Mouse (Mus musculus): Measurements from ENCODE around the gene Pou6f1. TPM values are rescaled to one million over a fixed set of nuclear protein-coding genes. Genes with fewer than 3 reads are reported as not detected.
"Not testable (repeated sequence)": the region's sequence is repeated elsewhere in the genome, so short reads cannot be mapped to it uniquely, and the experiment has no call there.

Gene Pou6f1
- polyA plus RNA-seq, 1 experiment from 2014 or later, result 4.0 TPM

DNA sequence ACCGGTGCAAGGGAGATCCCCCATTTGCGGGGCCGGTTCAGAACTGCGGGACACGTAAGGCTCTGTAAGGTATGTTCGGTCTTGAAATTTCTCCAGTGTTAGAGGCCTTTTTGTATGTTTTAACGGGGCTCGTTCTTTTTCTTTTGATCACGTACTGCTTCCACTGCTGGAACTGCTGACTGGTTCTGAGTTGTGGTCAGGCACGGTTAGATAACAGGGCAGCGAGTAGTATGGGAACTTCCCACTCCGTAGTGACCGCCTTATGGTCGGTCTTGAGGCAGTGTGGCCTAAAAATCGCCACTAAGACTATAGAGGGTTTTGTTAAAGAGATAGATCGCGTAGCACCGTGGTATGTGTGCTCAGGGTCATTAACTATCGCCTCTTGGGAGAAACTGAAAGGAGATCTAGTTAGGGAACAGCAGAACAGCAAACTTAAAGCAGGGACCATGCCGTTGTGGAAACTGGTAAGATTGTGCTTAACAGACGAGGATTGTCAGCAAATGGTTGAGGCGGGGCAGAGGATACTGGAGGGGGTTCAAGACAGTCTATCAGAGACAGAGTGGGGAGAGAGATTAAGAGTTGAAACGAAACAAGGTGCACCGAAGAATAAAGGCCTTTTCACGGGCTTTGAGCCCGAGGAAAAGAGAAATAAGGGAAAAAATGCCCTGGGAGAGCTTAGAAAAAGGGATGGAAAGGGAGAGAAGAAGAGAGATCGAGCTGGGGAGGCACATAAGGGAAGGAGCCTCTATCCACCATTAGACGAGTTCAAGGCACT lies 56.7 kb downstream of the Pou6f1 start:
- not testable (repeated sequence) for H3K9ac ChIP-seq (ENCODE audit: low read length); H3K36me3 ChIP-seq (ENCODE audit: control insufficient read depth, insufficient read depth, low read length); H3K27ac ChIP-seq (ENCODE audit: low read length); H3K9me3 ChIP-seq (ENCODE audit: control insufficient read depth, low read length); ATAC-seq (ENCODE audit: low read depth); H3K4me1 ChIP-seq (replicated peaks; ENCODE audit: control insufficient read depth, insufficient read depth, low read length); H3K4me3 ChIP-seq (ENCODE audit: low read length); H3K27me3 ChIP-seq (ENCODE audit: control insufficient read depth, insufficient read depth, low read depth, low read length); H3K4me2 ChIP-seq (ENCODE audit: low read depth, low read length)
- WGBS, result 95% methylated on average over 25 of the region's 28 CpGs

DNA sequence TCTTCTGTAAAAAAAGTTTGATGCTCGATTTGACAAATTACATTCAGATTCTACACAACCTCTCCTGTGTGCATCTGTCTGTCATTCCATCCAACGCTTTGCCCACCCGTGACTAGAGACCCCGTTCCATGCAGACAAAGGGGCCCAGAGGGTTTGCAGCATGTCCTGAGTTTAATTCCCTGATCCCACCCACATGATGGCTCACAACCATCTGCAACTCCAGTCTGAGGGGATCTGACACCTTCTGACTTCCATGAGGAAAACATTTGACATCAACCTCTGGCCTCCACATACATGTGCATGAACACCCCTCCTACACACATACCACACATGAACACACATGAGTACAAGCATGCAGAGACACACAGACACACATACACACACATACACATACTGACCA lies 58.4 kb downstream of the Pou6f1 start:
- H3K4me3 ChIP-seq (ENCODE audit: low read length), result no peak overlapping the region
- no peak for ATAC-seq (ENCODE audit: low read depth)
- H3K27me3 ChIP-seq (ENCODE audit: control insufficient read depth, insufficient read depth, low read depth, low read length), result no peaks in the 10 kb centered on the region
- H3K9ac ChIP-seq (ENCODE audit: low read length), result no peak overlapping the region
- H3K4me2 ChIP-seq (ENCODE audit: low read depth, low read length), result no peak overlapping the region
- H3K27ac ChIP-seq (ENCODE audit: low read length), result no peak overlapping the region
- H3K4me1 ChIP-seq (replicated peaks; ENCODE audit: control insufficient read depth, insufficient read depth, low read length), result no peaks in the 10 kb centered on the region
- H3K36me3 ChIP-seq (ENCODE audit: control insufficient read depth, insufficient read depth, low read length), result no peaks in the 10 kb centered on the region; the same call in 1 of the 2 replicates
- H3K9me3 ChIP-seq (ENCODE audit: control insufficient read depth, low read length), result no peaks in the 10 kb centered on the region; the same call in 1 of the 2 replicates
- WGBS, result 86% methylated on average over 4 of the region's 4 CpGs

DNA sequence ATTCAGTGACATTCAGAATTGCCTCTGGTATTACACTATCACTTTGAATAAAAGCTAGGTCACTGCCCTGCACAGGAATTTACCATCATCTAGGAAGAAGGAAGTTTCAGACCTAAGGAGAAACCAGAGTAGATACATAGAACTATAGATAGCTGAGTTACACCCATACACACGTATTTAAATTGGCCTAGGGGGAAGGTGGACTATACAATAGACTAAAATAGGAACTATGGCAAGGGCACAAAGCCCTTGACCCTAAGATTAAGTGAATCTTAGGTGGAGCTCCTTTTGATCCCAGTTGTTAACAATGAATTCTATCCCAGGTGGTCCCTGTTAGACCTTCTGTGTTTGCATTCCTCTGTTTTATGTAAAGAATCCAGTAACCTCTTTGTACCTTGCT lies 58.8 kb downstream of the Pou6f1 start:
- H3K9ac ChIP-seq (ENCODE audit: low read length); H3K4me1 ChIP-seq (replicated peaks; ENCODE audit: control insufficient read depth, insufficient read depth, low read length); H3K4me2 ChIP-seq (ENCODE audit: low read depth, low read length); ATAC-seq (ENCODE audit: low read depth); H3K9me3 ChIP-seq (ENCODE audit: control insufficient read depth, low read length); H3K27ac ChIP-seq (ENCODE audit: low read length); H3K27me3 ChIP-seq (ENCODE audit: control insufficient read depth, insufficient read depth, low read depth, low read length); H3K36me3 ChIP-seq (ENCODE audit: control insufficient read depth, insufficient read depth, low read length); H3K4me3 ChIP-seq (ENCODE audit: low read length): not testable (repeated sequence)
- 70% methylated on average over 1 of the region's 1 CpGs for WGBS

DNA sequence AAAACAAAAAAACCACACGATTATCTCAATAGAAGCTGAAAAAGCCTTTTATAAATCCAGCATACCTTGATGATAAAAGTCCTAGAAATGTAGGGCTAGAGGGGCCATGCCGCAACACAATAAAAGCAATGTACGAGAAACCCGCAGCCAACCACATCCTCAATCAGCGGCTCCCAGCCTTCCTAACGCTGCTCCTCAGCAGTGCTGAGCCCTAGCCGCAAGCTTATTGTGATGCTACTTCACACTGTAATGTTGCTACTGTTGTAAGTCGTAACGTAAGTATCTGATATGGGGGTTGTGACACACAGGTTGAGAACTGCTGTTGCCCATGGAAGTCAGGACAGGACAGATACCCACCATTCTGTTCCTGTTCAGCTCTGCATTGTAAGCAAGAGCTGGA lies 60.4 kb downstream of the Pou6f1 start:
- Histone ChIP-seq H3K9me3 (ENCODE audit: control insufficient read depth, low read length) (no peaks in the 10 kb centered on the region), H3K4me3 (ENCODE audit: low read length) (no peak overlapping the region), H3K36me3 (ENCODE audit: control insufficient read depth, insufficient read depth, low read length) (no peaks in the 10 kb centered on the region; the same call in 1 of the 2 replicates), H3K4me1 (replicated peaks; ENCODE audit: control insufficient read depth, insufficient read depth, low read length) (no peaks in the 10 kb centered on the region), H3K9ac (ENCODE audit: low read length) (no peak overlapping the region), H3K4me2 (ENCODE audit: low read depth, low read length) (no peak overlapping the region), H3K27me3 (ENCODE audit: control insufficient read depth, insufficient read depth, low read depth, low read length) (no peaks in the 10 kb centered on the region), H3K27ac (ENCODE audit: low read length) (no peak overlapping the region)
- no peak for ATAC-seq (ENCODE audit: low read depth)
- 91% methylated on average over 9 of the region's 9 CpGs for WGBS

DNA sequence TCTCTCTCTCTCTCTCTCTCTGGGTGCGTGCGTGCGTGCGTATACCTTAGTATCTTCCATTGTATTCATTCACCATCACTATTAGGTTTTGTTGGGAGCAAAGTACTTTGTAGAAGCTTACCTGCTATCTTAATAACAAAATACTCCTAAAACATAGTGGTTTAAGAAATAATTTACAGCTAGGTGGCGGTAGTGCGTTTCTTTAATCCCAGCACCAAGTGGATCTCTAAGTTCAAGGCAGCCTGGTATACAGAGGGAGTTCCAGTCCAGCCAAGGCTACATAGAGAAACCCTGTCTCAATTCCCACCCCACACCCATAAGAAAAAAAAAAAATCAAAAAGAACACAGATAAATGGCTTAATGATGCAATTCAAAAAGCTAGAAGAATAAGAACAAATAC lies 61.9 kb downstream of the Pou6f1 start:
- Histone ChIP-seq H3K4me2 (ENCODE audit: low read depth, low read length) (no peak overlapping the region), H3K27me3 (ENCODE audit: control insufficient read depth, insufficient read depth, low read depth, low read length) (no peaks in the 10 kb centered on the region), H3K27ac (ENCODE audit: low read length) (no peak overlapping the region), H3K4me3 (ENCODE audit: low read length) (no peak overlapping the region), H3K9ac (ENCODE audit: low read length) (no peak overlapping the region), H3K36me3 (ENCODE audit: control insufficient read depth, insufficient read depth, low read length) (no peaks in the 10 kb centered on the region), H3K4me1 (replicated peaks; ENCODE audit: control insufficient read depth, insufficient read depth, low read length) (no peaks in the 10 kb centered on the region), H3K9me3 (ENCODE audit: control insufficient read depth, low read length) (no peaks in the 10 kb centered on the region)
- no peak for ATAC-seq (ENCODE audit: low read depth)
- WGBS, result 83% methylated on average over 6 of the region's 6 CpGs

DNA sequence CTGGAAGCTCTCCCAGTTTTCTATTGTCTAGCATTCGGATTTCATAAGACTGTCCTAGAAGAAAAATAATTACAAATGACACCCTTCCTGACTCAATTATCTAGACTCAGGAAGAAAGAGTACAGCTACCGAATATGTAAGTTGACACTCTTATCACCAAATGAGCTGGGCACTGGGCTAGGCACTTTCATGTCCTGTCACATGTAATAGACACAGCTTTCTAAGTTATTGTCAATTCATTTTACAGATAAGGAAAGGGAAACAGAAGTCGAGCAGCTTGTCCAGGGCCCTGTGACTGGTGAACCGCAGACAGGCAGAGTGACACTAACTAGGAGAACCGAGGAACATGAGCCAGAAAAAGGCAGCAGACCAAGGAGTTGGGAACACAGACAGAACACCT lies 71.9 kb downstream of the Pou6f1 start:
- H3K27me3 ChIP-seq (ENCODE audit: control insufficient read depth, insufficient read depth, low read depth, low read length), result no peaks in the 10 kb centered on the region
- no peak for ATAC-seq (ENCODE audit: low read depth)
- no peak overlapping the region for H3K9ac ChIP-seq (ENCODE audit: low read length)
- H3K4me3 ChIP-seq (ENCODE audit: low read length), result no peak overlapping the region
- H3K4me1 ChIP-seq (replicated peaks; ENCODE audit: control insufficient read depth, insufficient read depth, low read length), result no peaks in the 10 kb centered on the region
- peaks cover 3% of the 10 kb centered on the region; the same call in 1 of the 2 replicates for H3K36me3 ChIP-seq (ENCODE audit: control insufficient read depth, insufficient read depth, low read length)
- no peaks in the 10 kb centered on the region for H3K9me3 ChIP-seq (ENCODE audit: control insufficient read depth, low read length)
- 47% methylated on average over 5 of the region's 5 CpGs for WGBS
- H3K4me2 ChIP-seq (ENCODE audit: low read depth, low read length), result no peak overlapping the region
- no peak overlapping the region for H3K27ac ChIP-seq (ENCODE audit: low read length)

DNA sequence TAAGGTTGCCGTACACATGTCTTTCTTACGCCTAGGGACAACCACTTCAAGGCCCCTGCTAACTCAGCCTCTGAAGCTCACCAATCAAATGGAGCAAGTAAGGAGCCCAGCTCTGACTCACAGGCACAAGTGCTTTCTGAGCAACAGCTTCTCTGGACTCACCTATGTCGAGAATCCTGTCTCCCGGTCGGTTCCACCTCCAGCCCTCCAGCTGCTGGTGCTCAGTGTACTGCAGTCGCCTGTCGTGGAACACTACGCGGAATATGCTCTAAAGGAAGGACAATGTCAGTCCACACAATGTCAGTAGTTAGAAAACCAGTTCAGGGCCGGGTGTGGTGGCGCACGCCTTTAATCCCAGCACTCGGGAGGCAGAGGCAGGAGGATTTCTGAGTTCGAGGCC lies 74.4 kb downstream of the Pou6f1 start:
- WGBS, result 94% methylated on average over 14 of the region's 14 CpGs

More for the DNA sequence above, 74.4 kb downstream of the Pou6f1 start:
- no peak overlapping the region for H3K4me2 ChIP-seq (ENCODE audit: low read depth, low read length)
- no peaks in the 10 kb centered on the region for H3K4me1 ChIP-seq (replicated peaks; ENCODE audit: control insufficient read depth, insufficient read depth, low read length)
- H3K4me3 ChIP-seq (ENCODE audit: low read length), result no peak overlapping the region
- H3K27ac ChIP-seq (ENCODE audit: low read length), result no peak overlapping the region
- H3K9ac ChIP-seq (ENCODE audit: low read length), result no peak overlapping the region
- no peaks in the 10 kb centered on the region for H3K27me3 ChIP-seq (ENCODE audit: control insufficient read depth, insufficient read depth, low read depth, low read length)
- no peaks in the 10 kb centered on the region for H3K9me3 ChIP-seq (ENCODE audit: control insufficient read depth, low read length)
- no peak for ATAC-seq (ENCODE audit: low read depth)
- peaks cover 10% of the 10 kb centered on the region; the same call in 1 of the 2 replicates for H3K36me3 ChIP-seq (ENCODE audit: control insufficient read depth, insufficient read depth, low read length)

Small RNA genes within 50 kb of the gene (microRNA-seq; reads per million reads assigned to microRNA genes)
- not detected for gene Mir6961

Other genes with a start within 250 kb of the Pou6f1 start
- 0.16 and 0.29 TPM in 2 replicates for gene Methig1, start 246.8 kb downstream of the Pou6f1 start, polyA plus RNA-seq (2015; fragmentation: Nextera tagmentation; extraction: Ambion mirVana)
- gene Mettl7a2, start 246.8 kb downstream of the Pou6f1 start, polyA plus RNA-seq (2015; fragmentation: Nextera tagmentation; extraction: Ambion mirVana), result not detected in 2 replicates
- not detected in 2 replicates for gene Higd1c, start 235.4 kb downstream of the Pou6f1 start, polyA plus RNA-seq (2015; fragmentation: Nextera tagmentation; extraction: Ambion mirVana)
- 0.06 and 0.19 TPM in 2 replicates for gene Gm5475, start 177.8 kb downstream of the Pou6f1 start, polyA plus RNA-seq (2015; fragmentation: Nextera tagmentation; extraction: Ambion mirVana)
- 22.3 and 23.6 TPM in 2 replicates for gene Slc11a2, start 174.9 kb downstream of the Pou6f1 start, polyA plus RNA-seq (2015; fragmentation: Nextera tagmentation; extraction: Ambion mirVana)
- gene Letmd1, start 131.0 kb downstream of the Pou6f1 start, polyA plus RNA-seq (2015; fragmentation: Nextera tagmentation; extraction: Ambion mirVana), result 23.9 and 26.1 TPM in 2 replicates
- gene Csrnp2, start 104.5 kb downstream of the Pou6f1 start, polyA plus RNA-seq (2015; fragmentation: Nextera tagmentation; extraction: Ambion mirVana), result 9.5 and 10.6 TPM in 2 replicates
- 22.3 and 23.0 TPM in 2 replicates for gene Tfcp2, start 48.0 kb downstream of the Pou6f1 start, polyA plus RNA-seq (2015; fragmentation: Nextera tagmentation; extraction: Ambion mirVana)
- 248 and 262 TPM in 2 replicates for gene Dazap2, start 15.4 kb upstream of the Pou6f1 start, polyA plus RNA-seq (2015; fragmentation: Nextera tagmentation; extraction: Ambion mirVana)
- 20.5 and 22.1 TPM in 2 replicates for gene Smagp, start 37.0 kb upstream of the Pou6f1 start, polyA plus RNA-seq (2015; fragmentation: Nextera tagmentation; extraction: Ambion mirVana)
- gene Bin2, start 69.6 kb upstream of the Pou6f1 start, polyA plus RNA-seq (2015; fragmentation: Nextera tagmentation; extraction: Ambion mirVana), result 4.6 and 6.3 TPM in 2 replicates
- gene Cela1, start 87.9 kb upstream of the Pou6f1 start, polyA plus RNA-seq (2015; fragmentation: Nextera tagmentation; extraction: Ambion mirVana), result 4.2 and 9.6 TPM in 2 replicates
- 0.67 and 1.3 TPM in 2 replicates for gene Galnt6, start 129.4 kb upstream of the Pou6f1 start, polyA plus RNA-seq (2015; fragmentation: Nextera tagmentation; extraction: Ambion mirVana)
- 2.5 and 4.2 TPM in 2 replicates for gene Slc4a8, start 161.8 kb upstream of the Pou6f1 start, polyA plus RNA-seq (2015; fragmentation: Nextera tagmentation; extraction: Ambion mirVana)

All from lung, embryonic 16.5 days (tissue).